Mouse (Mus musculus) cerebellum, adult 2 months (tissue): ENCODE results near the gene C2.

Source experiments
- CTCF ChIP-seq: fragments of 200-500 bp; IDR thresholded peaks from 2 replicates; pipeline ENCODE4 v1.5.1; 2011; ENCODE audit warnings: low read depth, mild to moderate bottlenecking, control low read depth, low read length, moderate library complexity, borderline replicate concordance; ENCODE audit not compliant: insufficient read depth
- POLR2A ChIP-seq: fragments of 200-500 bp; IDR thresholded peaks from 2 replicates; pipeline ENCODE4 v1.6.1; 2011; ENCODE audit warnings: low read length, control low read depth, borderline replicate concordance; ENCODE audit not compliant: insufficient read depth

GRCm38 (mm10) chr17:34913930-34914665, 16.0 kb upstream of the C2 start, which contains the start of gene Slc44a4:
- TF ChIP-seq CTCF = no peak
- no peak for TF ChIP-seq POLR2A
